Mouse (Mus musculus) CH12.LX (cell line): ENCODE measurements around the gene Zg16. TPM values are rescaled to one million over a fixed set of nuclear protein-coding genes. Genes with fewer than 3 reads are reported as not detected.

Experiments used
- DNase-seq: peaks from one replicate; pipeline ENCODE4 v3.0.0-alpha.2; 2013; ENCODE audit errors: extremely low read depth
- H3K27ac ChIP-seq: 2 replicates; pipeline ENCODE4 v1.5.1; 2012; ENCODE audit warnings: low read depth, mild to moderate bottlenecking, control low read depth, moderate library complexity; ENCODE audit not compliant: insufficient read depth
- H3K27me3 ChIP-seq: replicated peaks from 2 replicates; pipeline ENCODE3; 2012; ENCODE audit warnings: inconsistent platforms
- H3K36me3 ChIP-seq, 2 experiments: replicated peaks in 1 of 2; 2 replicates each; pipeline versions ENCODE3 to v1.6.1; 2012; ENCODE audit warnings: inconsistent platforms in 1 of 2, low read length in 1 of 2, mild to moderate bottlenecking in 1 of 2, mixed read lengths in 1 of 2, moderate library complexity in 1 of 2; ENCODE audit not compliant: control insufficient read depth in 1 of 2, insufficient read depth in 1 of 2
- H3K4me1 ChIP-seq, 2 experiments: 2 replicates each; pipeline ENCODE4 v1.6.1; 2012; ENCODE audit warnings: inconsistent platforms in 1 of 2, moderate library complexity in 1 of 2; ENCODE audit not compliant: insufficient read depth in 2 of 2, control insufficient read depth in 1 of 2
- H3K4me2 ChIP-seq: 2 replicates; pipeline ENCODE4 v1.6.1; 2012; ENCODE audit warnings: low read depth, mild to moderate bottlenecking, control low read depth; ENCODE audit not compliant: poor library complexity, insufficient read depth, severe bottlenecking
- H3K4me3 ChIP-seq, 3 experiments: fragments of 150-350 bp in 1 of 3; sonication (generic) in 1 of 3; replicated peaks in 1 of 3; 2 replicates each; pipeline versions ENCODE3 to v1.5.1; 2011 to 2012; ENCODE audit warnings: low read depth in 2 of 3, low read length in 2 of 3, mild to moderate bottlenecking in 2 of 3, moderate library complexity in 2 of 3, control low read depth in 1 of 3, improper control_type of control experiment in 1 of 3, inconsistent platforms in 1 of 3, mixed read lengths in 1 of 3; ENCODE audit not compliant: poor library complexity in 1 of 3
- H3K79me2 ChIP-seq: replicated peaks from 2 replicates; pipeline ENCODE4 v1.6.1; 2012; ENCODE audit warnings: mild to moderate bottlenecking, moderate library complexity; ENCODE audit not compliant: control insufficient read depth, poor library complexity, insufficient read depth, severe bottlenecking; ENCODE audit errors: extremely low read depth
- H3K9ac ChIP-seq: 2 replicates; pipeline ENCODE4 v1.6.1; 2012; ENCODE audit warnings: low read depth, mild to moderate bottlenecking, control low read depth, moderate library complexity; ENCODE audit not compliant: insufficient read depth
- H3K9me3 ChIP-seq: replicated peaks from 2 replicates; pipeline ENCODE3; 2012; ENCODE audit warnings: low read length, inconsistent platforms, mixed read lengths
- BHLHE40 ChIP-seq: IDR thresholded peaks from 2 replicates; pipeline ENCODE4 v1.6.1; 2011; ENCODE audit warnings: mild to moderate bottlenecking, low read depth, low read length, improper control_type of control experiment
- CTCF ChIP-seq, 2 experiments: IDR thresholded peaks in 1 of 2; conservative IDR thresholded peaks in 1 of 2; 2 replicates each; pipeline ENCODE4 v1.5.1; 2011 to 2012; ENCODE audit warnings: low read depth in 2 of 2, low read length in 2 of 2, improper control_type of control experiment in 1 of 2, inconsistent platforms in 1 of 2, mild to moderate bottlenecking in 1 of 2, moderate library complexity in 1 of 2
- ELF1 ChIP-seq: IDR thresholded peaks from 2 replicates; pipeline ENCODE4 v1.6.1; 2014; ENCODE audit warnings: low read depth, mild to moderate bottlenecking, inconsistent platforms, low read length, improper control_type of control experiment
- ETS1 ChIP-seq: conservative IDR thresholded peaks from 2 replicates; pipeline ENCODE4 v1.6.1; 2012; ENCODE audit warnings: low read depth, mild to moderate bottlenecking, inconsistent platforms, low read length, improper control_type of control experiment, moderate library complexity
- GABPA ChIP-seq: IDR thresholded peaks from 2 replicates; pipeline ENCODE4 v1.6.1; 2012; ENCODE audit warnings: low read depth, low read length, improper control_type of control experiment, inconsistent platforms; ENCODE audit not compliant: insufficient replicate concordance
- JUN ChIP-seq: IDR thresholded peaks from 2 replicates; pipeline ENCODE4 v1.6.1; 2011; ENCODE audit warnings: low read depth, mild to moderate bottlenecking, low read length, improper control_type of control experiment, moderate library complexity; ENCODE audit not compliant: insufficient read depth
- JUND ChIP-seq: conservative IDR thresholded peaks from 2 replicates; pipeline ENCODE4 v1.6.1; 2011; ENCODE audit warnings: low read depth, low read length, improper control_type of control experiment
- KAT2A ChIP-seq: IDR thresholded peaks from 2 replicates; pipeline ENCODE4 v1.6.1; 2012; ENCODE audit warnings: low read length, improper control_type of control experiment, inconsistent platforms; ENCODE audit not compliant: insufficient replicate concordance
- MAFK ChIP-seq: IDR thresholded peaks from 2 replicates; pipeline ENCODE4 v1.6.1; 2011; ENCODE audit warnings: low read length, improper control_type of control experiment; ENCODE audit not compliant: insufficient replicate concordance
- MAZ ChIP-seq: IDR thresholded peaks from 2 replicates; pipeline ENCODE4 v1.6.1; 2012; ENCODE audit warnings: low read depth, mild to moderate bottlenecking, inconsistent platforms, low read length, improper control_type of control experiment, moderate library complexity
- MEF2A ChIP-seq: IDR thresholded peaks from 2 replicates; pipeline ENCODE4 v1.6.1; 2014; ENCODE audit warnings: low read depth, mild to moderate bottlenecking, inconsistent platforms, low read length, improper control_type of control experiment, borderline replicate concordance
- MYC ChIP-seq: IDR thresholded peaks from 2 replicates; pipeline ENCODE4 v1.6.1; 2011; ENCODE audit warnings: low read depth, mild to moderate bottlenecking, improper control_type of control experiment, low read length
- POLR2A ChIP-seq: IDR thresholded peaks from 2 replicates; pipeline ENCODE4 v1.6.1; 2011; ENCODE audit warnings: low read depth, mild to moderate bottlenecking, improper control_type of control experiment, low read length
- RAD21 ChIP-seq: IDR thresholded peaks from 2 replicates; pipeline ENCODE4 v1.6.1; 2011; ENCODE audit warnings: low read depth, mild to moderate bottlenecking, low read length, improper control_type of control experiment, moderate library complexity
- SMC3 ChIP-seq: IDR thresholded peaks from 2 replicates; pipeline ENCODE4 v1.6.1; 2011; ENCODE audit warnings: low read depth, low read length, improper control_type of control experiment
- TBP ChIP-seq: conservative IDR thresholded peaks from 2 replicates; pipeline ENCODE4 v1.6.1; 2011; ENCODE audit warnings: low read depth, low read length, improper control_type of control experiment
- ZC3H11A ChIP-seq: IDR thresholded peaks from 2 replicates; pipeline ENCODE4 v1.6.1; 2012; ENCODE audit warnings: low read depth, mild to moderate bottlenecking, inconsistent platforms, low read length, improper control_type of control experiment
- ZMIZ1 ChIP-seq: IDR thresholded peaks from 2 replicates; pipeline ENCODE4 v1.6.1; 2012; ENCODE audit warnings: low read depth, mild to moderate bottlenecking, inconsistent platforms, low read length, improper control_type of control experiment
- ZNF384 ChIP-seq: IDR thresholded peaks from 2 replicates; pipeline ENCODE4 v1.6.1; 2012; ENCODE audit warnings: low read depth, low read length, improper control_type of control experiment, inconsistent platforms
- dilution Hi-C: fragments of 300-500 bp; cut with MboI; formaldehyde crosslinking; loops from 2 replicates; pipeline ENCODE4 v1.14.3; 2020; ENCODE audit warnings: low sequenced_read_pairs; ENCODE audit not compliant: extremely low pct_unique_long_range_greater_than_20kb, extremely low pct_ligation_motif_present
- in situ Hi-C: fragments of 300-500 bp; cut with MboI; formaldehyde crosslinking; loops from 3 replicates; pipeline ENCODE4 v1.14.3; 2019; ENCODE audit warnings: low sequenced_read_pairs, low pct_ligation_motif_present, low pct_unique_long_range_greater_than_20kb, mixed read lengths
- polyA plus RNA-seq: library from polyadenylated mRNA; unstranded; fragments of >175 nt; gene quantifications from 2 replicates; pipeline ENCODE4 v1.2.1, GENCODE M21; 2012; ENCODE audit warnings: low read depth; ENCODE audit not compliant: insufficient read length
- total RNA-seq, 2 experiments: library from RNA; depleted of rRNA; stranded (reverse); fragments of 300-350 nt in 1 of 2; fragments of >200 nt in 1 of 2; gene quantifications; 2 replicates each; pipeline ENCODE4 v1.2.3; 2012 to 2014

The Zg16 gene
- total and polyA plus RNA-seq, 3 experiments = not detected

DNA sequence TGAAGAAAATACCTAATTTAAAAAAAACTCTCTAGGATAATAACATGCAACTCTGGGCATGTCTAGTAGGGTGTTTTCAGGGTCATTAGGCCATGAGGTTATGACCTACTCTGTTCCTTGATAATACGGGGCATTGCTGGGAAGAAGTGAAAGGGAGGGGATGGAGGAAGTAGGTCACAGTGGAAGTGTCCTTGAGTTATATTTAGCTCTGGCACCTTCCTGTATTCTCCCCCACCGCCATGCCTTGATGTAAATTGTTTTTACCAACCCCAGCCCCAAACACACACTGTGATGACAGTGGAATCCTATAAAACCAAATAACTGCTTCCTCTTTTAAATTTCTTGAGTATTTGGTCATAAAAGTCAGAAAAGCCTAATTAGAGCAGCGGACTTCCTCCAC, 7.1 kb downstream of the Zg16 start:
- Histone ChIP-seq H3K9ac (no peak overlapping the region), H3K4me3 (no peak overlapping the region), H3K4me2 (no peak overlapping the region), H3K27me3 (no peaks in the 10 kb centered on the region), H3K9me3 (peaks cover 4% of the 10 kb centered on the region), H3K36me3 (peaks cover 0 to 20% of the 10 kb centered on the region in 2 experiments), H3K4me1 (peaks cover 14 to 57% of the 10 kb centered on the region in 2 experiments), H3K27ac (no peak overlapping the region), H3K79me2 (no peaks in the 10 kb centered on the region)
- dilution Hi-C loops (no loop called here), in situ Hi-C loops (no loop called here)
- DNase-seq = no peak
- TF ChIP-seq CTCF (conservative IDR thresholded peaks at IDR 0.05 in 1 of 2, IDR thresholded peaks at IDR 0.05 in 1 of 2; ENCODE audit: low read depth in 2 of 2, low read length in 2 of 2) (no peak), JUN (no peak), ELF1 (no peak), MEF2A (0 out of 2 replicates have a peak, but pooled peaks have one; percentile 22)

DNA sequence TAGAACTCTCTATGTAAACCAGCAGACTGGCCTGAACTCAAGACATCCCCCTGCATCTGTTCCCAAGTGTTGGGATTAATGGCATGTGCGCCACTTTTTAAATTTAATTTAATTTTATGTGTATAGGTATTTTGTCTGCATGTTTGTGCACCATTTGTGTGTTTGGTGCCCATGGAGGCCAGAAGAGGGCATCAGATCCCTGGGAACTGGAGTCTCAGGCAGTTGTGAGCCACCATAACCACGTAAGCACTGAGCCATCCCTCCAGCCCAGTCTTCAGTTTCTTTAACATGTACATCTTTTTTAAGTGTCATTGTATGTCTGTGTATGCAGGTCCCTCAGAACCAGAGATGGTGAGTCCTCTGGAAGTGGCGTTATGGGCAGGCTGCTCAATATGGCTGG, 9.4 kb downstream of the Zg16 start:
- in situ Hi-C loops (loop anchor here (5.0 kb wide), 1 partner anchor 295 kb away; the partner anchor contains the start of gene Tbx6), dilution Hi-C loops (no loop called here)
- no peaks in the 10 kb centered on the region for H3K27me3 ChIP-seq
- no peak overlapping the region for H3K4me2 ChIP-seq
- H3K4me3 ChIP-seq = no peak overlapping the region
- peaks cover 16 to 57% of the 10 kb centered on the region in 2 experiments for H3K4me1 ChIP-seq
- H3K9ac ChIP-seq = no peak overlapping the region
- no peaks in the 10 kb centered on the region for H3K79me2 ChIP-seq
- H3K9me3 ChIP-seq = peaks cover 4% of the 10 kb centered on the region
- H3K27ac ChIP-seq = no peak overlapping the region
- H3K36me3 ChIP-seq = peaks cover 0 to 21% of the 10 kb centered on the region in 2 experiments
- TF ChIP-seq JUND (no peak), ZC3H11A (0 out of 2 replicates have a peak, but pooled peaks have one; percentile 16), MAFK (no peak), TBP (no peak), POLR2A (no peak), RAD21 (peak; percentile 60), KAT2A (no peak), SMC3 (peak; percentile 65), ELF1 (no peak), CTCF (conservative IDR thresholded peaks at IDR 0.05 in 1 of 2, IDR thresholded peaks at IDR 0.05 in 1 of 2; ENCODE audit: low read depth in 2 of 2, low read length in 2 of 2) (peak; percentile 7 to 63; a peak in 2 of 4 replicates), MAZ (no peak)
- DNase-seq = no peak

DNA sequence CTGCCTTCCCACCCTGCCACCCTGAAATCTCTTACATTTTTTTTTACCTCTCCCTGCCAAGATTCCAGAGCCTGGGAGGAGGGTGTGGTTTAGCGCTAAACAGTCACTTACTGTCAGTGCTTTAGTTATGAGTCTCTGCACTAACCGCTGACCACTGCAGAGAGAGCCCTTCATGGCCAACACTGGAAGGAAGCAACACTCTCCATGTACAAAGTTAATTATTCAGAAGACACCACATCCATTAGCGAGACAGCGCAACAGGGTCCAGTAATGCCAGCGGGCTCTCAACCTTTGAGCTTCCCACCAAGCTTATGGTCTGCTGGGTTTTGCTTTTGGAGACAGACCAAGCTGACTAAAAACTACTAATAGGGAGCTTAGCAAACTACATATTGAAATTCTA, 10.9 kb downstream of the Zg16 start:
- dilution Hi-C loops (no loop called here), in situ Hi-C loops (loop anchor here (5.0 kb wide), 1 partner anchor 294 kb away; the partner anchor contains the start of gene Tbx6)
- Histone ChIP-seq H3K9me3 (peaks cover 4% of the 10 kb centered on the region), H3K4me1 (peaks cover 8 to 42% of the 10 kb centered on the region in 2 experiments), H3K36me3 (peaks cover 0 to 21% of the 10 kb centered on the region in 2 experiments), H3K4me3 (no peak overlapping the region), H3K27ac (no peak overlapping the region), H3K4me2 (no peak overlapping the region), H3K79me2 (no peaks in the 10 kb centered on the region), H3K9ac (no peak overlapping the region), H3K27me3 (no peaks in the 10 kb centered on the region)
- no peak for DNase-seq
- TF ChIP-seq MYC (no peak), JUND (no peak), ZMIZ1 (no peak), CTCF (conservative IDR thresholded peaks at IDR 0.05 in 1 of 2, IDR thresholded peaks at IDR 0.05 in 1 of 2; ENCODE audit: low read depth in 2 of 2, low read length in 2 of 2) (no peak), ZC3H11A (no peak), GABPA (no peak), ETS1 (no peak), ELF1 (no peak), ZNF384 (no peak), BHLHE40 (no peak)
